In the genomic region with DNA sequence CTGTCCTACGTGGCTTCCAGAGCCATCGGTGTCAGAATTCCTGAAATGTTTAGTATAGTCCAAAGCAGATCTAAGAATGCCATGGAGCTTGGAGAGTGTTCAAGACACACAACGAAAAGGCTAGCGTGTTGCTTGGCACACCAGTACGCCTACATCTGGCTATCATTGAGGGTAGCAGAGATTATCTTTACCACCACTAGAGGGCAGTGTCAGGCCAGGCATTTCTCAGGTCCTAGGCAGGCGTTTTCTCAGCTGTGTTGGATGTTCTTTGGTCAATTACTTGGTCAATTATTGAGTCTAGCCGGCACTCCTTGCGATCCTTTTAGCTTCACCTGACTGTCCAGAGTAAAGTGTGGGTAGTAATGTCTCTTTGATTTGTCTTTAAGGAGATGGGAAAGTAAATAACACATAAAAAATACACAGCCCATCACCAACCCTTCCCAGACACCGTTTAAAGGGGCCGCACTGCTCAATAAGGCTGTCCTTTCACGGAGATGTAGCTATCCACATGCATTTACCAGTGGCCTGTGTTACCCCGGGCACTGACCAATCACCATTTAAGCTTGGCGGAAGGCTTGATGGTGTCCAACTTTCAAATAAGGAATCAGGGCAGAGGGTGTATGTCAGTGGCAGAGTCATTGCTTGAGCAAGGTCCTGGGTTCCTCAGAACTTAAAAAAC, we compare ENCODE assay signal across 8 mouse cellular contexts. TPM values are rescaled to one million over a fixed set of nuclear protein-coding genes. Genes with fewer than 3 reads are reported as not detected.
DNase-seq lines count a peak whose midpoint lies in the region; ATAC-seq lines count a peak whose summit lies in the region.

No protein-coding gene starts in this region.

- H3K9ac ChIP-seq in midbrain, embryonic 11.5 days (ENCODE audit: low read length) = no peak overlapping the region

- H3K27me3 ChIP-seq in midbrain, embryonic 11.5 days (ENCODE audit: control insufficient read depth, insufficient read depth, low read length) = no peaks in the 10 kb centered on the region

- H3K27ac ChIP-seq in midbrain, embryonic 11.5 days (ENCODE audit: low read depth, low read length) = no peak overlapping the region

- no peak overlapping the region for H3K4me2 ChIP-seq in midbrain, embryonic 11.5 days

- no peaks in the 10 kb centered on the region for H3K4me1 ChIP-seq in midbrain, embryonic 11.5 days (ENCODE audit: control insufficient read depth, insufficient read depth, low read length)

- DNase-seq in spleen, adult 18-20 months = peak; percentile 16 to 53
- no peak for DNase-seq in spleen, adult 12 weeks (ENCODE audit: low spot score)
- peak; percentile 70 to 82 for DNase-seq in cerebellum, postnatal 25 days
- peak; percentile 48 to 70 for DNase-seq in frontal cortex, postnatal 25 days (ENCODE audit: low spot score in 2 of 2)
- peak; percentile 77 for DNase-seq in induced T-regulatory cell, adult 2 months (ENCODE audit: low read depth)
- DNase-seq in left cerebral cortex, adult 8-10 months (ENCODE audit: low spot score in 2 of 2) = peak; percentile 34 to 59
- peak; percentile 96 for DNase-seq in midbrain, embryonic 11.5 days (ENCODE audit: low spot score, missing footprints)
- peak; percentile 60 for DNase-seq in skeletal muscle tissue, adult 2 months (ENCODE audit: low read depth, low spot score)

- no peaks in the 10 kb centered on the region for H3K9me3 ChIP-seq in midbrain, embryonic 11.5 days (ENCODE audit: control insufficient read depth, low read length)

- no peak overlapping the region for H3K4me3 ChIP-seq in midbrain, embryonic 11.5 days (ENCODE audit: low read depth, low read length)

- 42% methylated on average over 13 of the region's 13 CpGs for WGBS in midbrain, embryonic 11.5 days

- ATAC-seq in midbrain, embryonic 11.5 days (ENCODE audit: low FRiP score) = peak; percentile 74

- H3K36me3 ChIP-seq in midbrain, embryonic 11.5 days (ENCODE audit: control insufficient read depth, insufficient read depth, low read length) = no peaks in the 10 kb centered on the region

RNA-seq across cellular contexts. Expression of a gene that starts 29.7 kb away (rescaled TPM):
- 1 to 10 TPM; 6.3 to 7.9 (median 6.9) TPM for total RNA-seq in left cerebral cortex, adult 8-10 months (2022)
- polyA plus RNA-seq in midbrain, embryonic 11.5 days (2014; fragmentation: Nextera tagmentation; extraction: Ambion mirVana) = 0.19 and 0.37 TPM in 2 replicates
